Mouse (Mus musculus): ENCODE results near the gene Pdzk1ip1.

Pdzk1ip1 gene

GRCm38 (mm10) chr4:115075204-115075915 is 13.1 kb upstream of the Pdzk1ip1 start:
- no peak for DNase-seq (ENCODE audit: low spot score in 2 of 2)

GRCm38 (mm10) chr4:115078892-115079820 is 9.4 kb upstream of the Pdzk1ip1 start:
- DNase-seq (ENCODE audit: low spot score in 2 of 2) = peak in 1 of 2 experiments; percentile 64

GRCm38 (mm10) chr4:115079821-115080349 is 8.6 kb upstream of the Pdzk1ip1 start:
- DNase-seq (ENCODE audit: low spot score in 2 of 2) = no peak

GRCm38 (mm10) chr4:115083031-115083430 is 5.5 kb upstream of the Pdzk1ip1 start:
- DNase-seq (ENCODE audit: low spot score in 2 of 2) = no peak

- DNase-seq (ENCODE audit: low spot score in 2 of 2) = peak; percentile 50 to 65
Observed at GRCm38 (mm10) chr4:115085522-115086095, 2.9 kb upstream of the Pdzk1ip1 start.

- DNase-seq (ENCODE audit: low spot score in 2 of 2) = no peak
Observed at GRCm38 (mm10) chr4:115086257-115086656, 2.3 kb upstream of the Pdzk1ip1 start.

- DNase-seq (ENCODE audit: low spot score in 2 of 2) = no peak
Observed at GRCm38 (mm10) chr4:115086763-115087415, 1.6 kb upstream of the Pdzk1ip1 start.

GRCm38 (mm10) chr4:115090592-115090991 is 2.1 kb downstream of the Pdzk1ip1 start:
- DNase-seq (ENCODE audit: low spot score in 2 of 2) = no peak

- DNase-seq (ENCODE audit: low spot score in 2 of 2) = no peak
Observed at GRCm38 (mm10) chr4:115091806-115092205, 3.3 kb downstream of the Pdzk1ip1 start.

- no peak for DNase-seq (ENCODE audit: low spot score in 2 of 2)
Observed at GRCm38 (mm10) chr4:115093331-115093864, 4.9 kb downstream of the Pdzk1ip1 start.

- no peak for DNase-seq (ENCODE audit: low spot score in 2 of 2)
Observed at GRCm38 (mm10) chr4:115094056-115094455, 5.5 kb downstream of the Pdzk1ip1 start.

GRCm38 (mm10) chr4:115095671-115096434 is 7.3 kb downstream of the Pdzk1ip1 start:
- DNase-seq (ENCODE audit: low spot score in 2 of 2) = no peak

- no peak for DNase-seq (ENCODE audit: low spot score in 2 of 2)
Observed at GRCm38 (mm10) chr4:115096435-115097145, 8.1 kb downstream of the Pdzk1ip1 start.

GRCm38 (mm10) chr4:115097146-115097496 is 8.6 kb downstream of the Pdzk1ip1 start:
- DNase-seq (ENCODE audit: low spot score in 2 of 2) = peak in 1 of 2 experiments; percentile 25

- DNase-seq (ENCODE audit: low spot score in 2 of 2) = peak in 1 of 2 experiments; percentile 72
Observed at GRCm38 (mm10) chr4:115101682-115102081, 13.2 kb downstream of the Pdzk1ip1 start.

GRCm38 (mm10) chr4:115103510-115103909 is 15.0 kb downstream of the Pdzk1ip1 start:
- no peak for DNase-seq (ENCODE audit: low spot score in 2 of 2)

GRCm38 (mm10) chr4:115111167-115111566 is 22.7 kb downstream of the Pdzk1ip1 start:
- no peak for DNase-seq (ENCODE audit: low spot score in 2 of 2)

- no peak for DNase-seq (ENCODE audit: low spot score in 2 of 2)
Observed at GRCm38 (mm10) chr4:115113266-115113665, 24.8 kb downstream of the Pdzk1ip1 start.

- no peak for DNase-seq (ENCODE audit: low spot score in 2 of 2)
Observed at GRCm38 (mm10) chr4:115119642-115120041, 31.1 kb downstream of the Pdzk1ip1 start.

GRCm38 (mm10) chr4:115121162-115121561 is 32.7 kb downstream of the Pdzk1ip1 start:
- DNase-seq (ENCODE audit: low spot score in 2 of 2) = no peak
